Mouse (Mus musculus): ENCODE results near the gene Cfap97d1. TPM values are rescaled to one million over a fixed set of nuclear protein-coding genes. Genes with fewer than 3 reads are reported as not detected.

The Cfap97d1 gene
- not detected for polyA plus RNA-seq (2017; shearing (Covaris generic))

DNA sequence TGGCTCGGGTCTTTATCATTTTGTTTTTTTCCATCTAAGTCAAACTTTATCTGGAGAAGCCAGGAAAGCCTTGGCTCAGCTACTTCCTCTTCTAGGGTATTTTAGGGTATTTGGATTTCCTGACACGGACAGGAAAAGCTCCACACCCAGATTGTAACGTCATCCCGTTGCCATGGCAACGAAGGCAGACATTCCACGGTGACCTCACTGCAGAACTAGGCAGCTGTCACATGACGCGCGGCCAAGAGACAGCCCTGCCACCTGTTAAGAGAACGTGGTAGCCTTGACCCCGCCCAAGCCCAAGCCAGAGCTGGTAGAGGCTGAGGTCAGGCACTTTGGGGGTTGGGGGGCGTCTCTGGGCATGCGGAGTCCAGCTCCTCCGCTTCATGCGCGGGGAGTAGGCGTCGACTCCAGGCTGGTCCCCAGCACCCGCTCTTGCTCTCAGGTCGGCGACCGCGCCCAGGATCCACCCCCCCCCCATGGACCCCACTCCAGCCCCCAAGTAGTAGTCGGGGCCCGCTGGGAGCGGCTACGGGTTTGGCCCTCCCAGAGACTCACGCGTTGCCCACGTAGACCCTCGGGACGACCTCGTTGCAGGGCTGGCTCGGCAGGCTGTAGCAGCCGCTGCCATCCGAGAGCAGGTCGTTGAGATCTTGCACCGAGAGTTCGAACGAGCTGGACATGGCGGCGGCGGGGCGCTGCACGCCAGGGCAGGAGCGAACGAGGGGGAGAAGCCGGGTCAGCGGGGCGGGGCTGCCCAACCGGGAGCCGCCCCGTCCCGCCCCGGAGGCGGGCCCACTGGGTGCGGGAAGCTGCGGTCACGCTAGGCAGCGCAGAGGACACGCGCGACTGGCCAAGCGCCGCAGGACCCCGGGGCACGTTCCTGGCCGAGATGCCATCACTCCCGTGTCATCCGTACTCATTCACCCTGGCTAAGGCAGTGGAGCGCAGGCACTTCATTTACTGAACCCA, at the start of gene Cfap97d1:
Gene Cfap97d1, plus strand, starts transcription at position 226 of the 972 bp plus-strand sequence.

GRCm38 (mm10) chr11:101966965-101967614, 17.0 kb upstream of the Cfap97d1 start, which contains the start of gene Sost:
Sost (minus strand) TSS chr11:101967015.

GRCm38 (mm10) chr11:101986913-101987312, 2.8 kb downstream of the Cfap97d1 start, which contains the start of gene Dusp3:
Dusp3 (minus strand) TSS chr11:101987013.

DNA sequence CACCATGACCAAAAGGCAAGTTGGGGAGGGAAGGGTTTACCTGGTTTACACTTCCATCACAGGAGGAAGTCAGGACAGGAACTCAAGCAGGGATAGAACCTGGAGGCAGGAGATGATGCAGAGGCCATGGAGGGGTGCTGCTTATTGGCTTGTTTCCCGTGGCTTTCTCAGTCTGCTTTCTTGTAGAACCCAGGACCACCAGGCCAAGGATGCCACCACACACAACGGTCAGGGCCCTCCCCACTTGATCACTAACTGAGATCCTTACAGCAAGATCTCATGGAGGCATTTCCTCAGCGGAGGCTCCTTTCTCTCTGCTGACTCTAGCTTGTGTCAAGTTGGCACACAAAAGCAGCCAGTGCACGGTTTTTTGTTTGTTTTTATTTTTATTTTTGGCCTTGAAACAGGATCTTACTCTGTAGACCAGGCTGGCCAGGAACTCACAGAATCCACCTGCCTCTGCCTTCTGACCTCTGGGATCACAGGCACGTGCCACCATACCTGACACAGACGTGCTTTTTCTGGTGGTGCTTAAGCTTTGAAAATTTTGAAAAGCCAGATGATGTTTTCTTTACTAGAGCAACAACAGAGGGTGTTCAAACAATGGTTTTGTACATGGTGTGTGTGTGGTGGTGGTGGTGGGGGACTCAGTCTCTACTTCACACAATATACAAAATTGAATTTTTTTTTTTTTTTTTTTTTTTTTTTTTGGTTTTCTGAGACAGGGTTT, 44.2 kb downstream of the Cfap97d1 start, which contains the start of gene Mpp3:
Gene Mpp3, minus strand, starts transcription at position 375 of the 730 bp plus-strand sequence.

DNA sequence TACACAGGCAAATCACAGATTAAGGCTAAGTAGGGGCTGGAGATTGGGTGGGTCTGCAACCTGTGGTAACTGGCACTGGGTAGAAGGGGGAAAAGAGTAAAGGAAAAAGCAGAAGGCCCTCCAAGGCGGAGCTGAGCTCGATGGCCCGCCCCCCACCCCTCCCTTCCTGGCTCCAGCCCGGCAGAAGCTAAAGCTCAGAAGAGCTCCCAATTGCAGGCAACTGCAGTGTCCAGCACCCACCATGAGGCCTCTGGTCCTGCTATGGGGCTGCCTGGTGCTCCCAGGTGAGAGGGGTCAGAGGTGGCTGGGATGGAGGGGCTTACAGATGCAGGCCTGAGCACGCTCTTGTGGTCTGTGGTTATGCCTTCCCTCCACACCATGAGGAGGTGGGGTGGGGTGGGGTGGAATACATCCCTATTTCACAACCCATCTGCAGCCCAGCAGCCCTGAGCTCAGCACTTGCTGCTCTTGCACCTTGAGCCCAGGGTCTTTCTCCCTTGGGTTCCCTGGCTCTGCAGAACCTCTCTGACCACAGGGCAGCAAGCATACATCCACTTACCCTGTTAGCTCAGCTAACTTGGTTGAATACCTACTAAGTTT, 57.4 kb downstream of the Cfap97d1 start, which contains the start of gene Cd300lg:
Gene Cd300lg, plus strand, starts transcription at position 160 of the 600 bp plus-strand sequence.

Other genes with a start within 250 kb of the Cfap97d1 start
- gene Etv4, start 198.9 kb upstream of the Cfap97d1 start, polyA plus RNA-seq (2017; shearing (Covaris generic)) = 0.43 TPM
- not detected for gene Meox1, start 89.9 kb upstream of the Cfap97d1 start, polyA plus RNA-seq (2017; shearing (Covaris generic))
- gene Sost, start 17.3 kb upstream of the Cfap97d1 start, polyA plus RNA-seq (2017; shearing (Covaris generic)) = not detected
- gene Dusp3, start 2.7 kb downstream of the Cfap97d1 start, polyA plus RNA-seq (2017; shearing (Covaris generic)) = 0.29 TPM
- gene Mpp3, start 44.2 kb downstream of the Cfap97d1 start, polyA plus RNA-seq (2017; shearing (Covaris generic)) = not detected
- 0.11 TPM for gene Cd300lg, start 57.2 kb downstream of the Cfap97d1 start, polyA plus RNA-seq (2017; shearing (Covaris generic))
- 5.7 TPM for gene Mpp2, start 104.2 kb downstream of the Cfap97d1 start, polyA plus RNA-seq (2017; shearing (Covaris generic))
- not detected for gene Ppy, start 117.0 kb downstream of the Cfap97d1 start, polyA plus RNA-seq (2017; shearing (Covaris generic))
- gene Pyy, start 123.6 kb downstream of the Cfap97d1 start, polyA plus RNA-seq (2017; shearing (Covaris generic)) = not detected
- gene Nags, start 161.2 kb downstream of the Cfap97d1 start, polyA plus RNA-seq (2017; shearing (Covaris generic)) = not detected
- 17.7 TPM for gene Tmem101, start 172.1 kb downstream of the Cfap97d1 start, polyA plus RNA-seq (2017; shearing (Covaris generic))
- gene Lsm12, start 201.0 kb downstream of the Cfap97d1 start, polyA plus RNA-seq (2017; shearing (Covaris generic)) = 56.1 TPM
- gene G6pc3, start 205.3 kb downstream of the Cfap97d1 start, polyA plus RNA-seq (2017; shearing (Covaris generic)) = 41.3 TPM
- gene Hdac5, start 245.9 kb downstream of the Cfap97d1 start, polyA plus RNA-seq (2017; shearing (Covaris generic)) = 16.7 TPM

All from activated CD4-positive, CD25-positive, alpha-beta regulatory T cell, adult 9 weeks (primary cell).